Mouse (Mus musculus) heart, embryonic 14.5 days (tissue): ENCODE results near the gene Slc12a8. TPM values are rescaled to one million over a fixed set of nuclear protein-coding genes. Genes with fewer than 3 reads are reported as not detected.

Experiments used
- ATAC-seq: fragments of 200-750 bp; cut with Nextera tagmentation; 2 replicates; pipeline ENCODE4 v1.8.0; 2017; ENCODE audit warnings: low read depth, moderate TSS enrichment; ENCODE audit not compliant: insufficient number of reproducible peaks, insufficient read depth, low FRiP score
- H3K27ac ChIP-seq, 2 experiments: fragments of 200-500 bp in 1 of 2; fragments of 300-500 bp in 1 of 2; sonication (generic) in 1 of 2; replicated peaks in 1 of 2; 2 replicates each; pipeline ENCODE4 v1.5.1; 2012 to 2014; ENCODE audit warnings: low read depth in 2 of 2, low read length in 2 of 2, control low read depth in 1 of 2, mild to moderate bottlenecking in 1 of 2, mixed read lengths in 1 of 2; ENCODE audit not compliant: control insufficient read depth in 1 of 2, insufficient read depth in 1 of 2
- H3K27me3 ChIP-seq: fragments of 300-500 bp; sonication (generic); 2 replicates; pipeline ENCODE4 v1.6.1; 2014; ENCODE audit warnings: mild to moderate bottlenecking, low read length, control low read depth; ENCODE audit not compliant: control insufficient read depth, insufficient read depth
- H3K36me3 ChIP-seq: fragments of 300-500 bp; sonication (generic); 2 replicates; pipeline ENCODE4 v1.6.1; 2014; ENCODE audit warnings: mild to moderate bottlenecking, control low read depth, low read length, mixed read lengths; ENCODE audit not compliant: control insufficient read depth, insufficient read depth
- H3K4me1 ChIP-seq, 2 experiments: fragments of 200-500 bp in 1 of 2; fragments of 300-500 bp in 1 of 2; sonication (generic) in 1 of 2; 2 replicates each; pipeline ENCODE4 v1.6.1; 2012 to 2014; ENCODE audit warnings: low read length in 2 of 2, control low read depth in 1 of 2, mixed read lengths in 1 of 2; ENCODE audit not compliant: control insufficient read depth in 2 of 2, insufficient read depth in 2 of 2
- H3K4me2 ChIP-seq: fragments of 300-500 bp; sonication (generic); 2 replicates; pipeline ENCODE4 v1.6.1; 2014; ENCODE audit warnings: mild to moderate bottlenecking, low read length
- H3K4me3 ChIP-seq, 2 experiments: fragments of 200-500 bp in 1 of 2; fragments of 300-500 bp in 1 of 2; sonication (generic) in 1 of 2; 2 replicates each; pipeline ENCODE4 v1.5.1; 2012 to 2014; ENCODE audit warnings: low read length in 2 of 2, mild to moderate bottlenecking in 2 of 2, control low read depth in 1 of 2, low read depth in 1 of 2, moderate library complexity in 1 of 2; ENCODE audit not compliant: control insufficient read depth in 1 of 2, insufficient read depth in 1 of 2
- H3K9ac ChIP-seq: fragments of 300-500 bp; sonication (generic); 2 replicates; pipeline ENCODE4 v1.6.1; 2014; ENCODE audit warnings: mild to moderate bottlenecking, low read length
- H3K9me3 ChIP-seq: fragments of 300-500 bp; sonication (generic); 2 replicates; pipeline ENCODE4 v1.6.1; 2016; ENCODE audit warnings: low read length, control low read depth; ENCODE audit not compliant: control insufficient read depth
- WGBS: fragments of 180-500 bp; shearing (Covaris S2); extraction: QIAGEN DNeasy Blood & Tissue Kit; methylation state at CpG from one replicate; pipeline ENCODE4 v1.1.7; 2014; 5-methylcytosine and 5-hydroxymethylcytosine counted together
- polyA plus RNA-seq: library from polyadenylated mRNA; unstranded; fragments of >200 nt; fragmentation: Nextera tagmentation; extraction: Ambion mirVana; gene quantifications from 2 replicates; pipeline ENCODE4 v1.2.1, GENCODE M21; 2014

The Slc12a8 gene
- polyA plus RNA-seq, 1 experiment from 2014 or later, result 1.9 TPM

GRCm38 (mm10) chr16:33578462-33578861, 61.3 kb downstream of the Slc12a8 start:
- Histone ChIP-seq H3K4me1 (peaks cover 60 to 78% of the 10 kb centered on the region in 2 experiments), H3K4me2 (no peak overlapping the region), H3K27ac (peak overlapping the region in 1 of 2 experiments; percentile 12; a peak in 1 of 4 replicates), H3K27me3 (no peaks in the 10 kb centered on the region), H3K4me3 (no peak overlapping the region), H3K36me3 (no peaks in the 10 kb centered on the region), H3K9me3 (no peaks in the 10 kb centered on the region), H3K9ac (no peak overlapping the region)
- 17% methylated on average over 3 of the region's 3 CpGs for WGBS
- no peak for ATAC-seq

- Histone ChIP-seq H3K9ac (no peak overlapping the region), H3K36me3 (no peaks in the 10 kb centered on the region), H3K4me1 (peaks cover 70 to 92% of the 10 kb centered on the region in 2 experiments), H3K27me3 (no peaks in the 10 kb centered on the region), H3K27ac (peak overlapping the region; percentile 87 to 94), H3K9me3 (no peaks in the 10 kb centered on the region), H3K4me3 (no peak overlapping the region), H3K4me2 (peak overlapping the region; percentile 21; the same call in 1 of the 2 replicates)
- no peak for ATAC-seq
- 49% methylated on average over 2 of the region's 2 CpGs for WGBS
Observed at GRCm38 (mm10) chr16:33580331-33580730, 63.2 kb downstream of the Slc12a8 start.

GRCm38 (mm10) chr16:33580736-33581241, 63.7 kb downstream of the Slc12a8 start:
- H3K4me1 ChIP-seq, result peaks cover 66 to 90% of the 10 kb centered on the region in 2 experiments
- peak overlapping the region; percentile 21 for H3K4me2 ChIP-seq
- ATAC-seq, result peak; percentile 79
- H3K9ac ChIP-seq, result no peak overlapping the region
- peak overlapping the region; percentile 87 to 94 for H3K27ac ChIP-seq
- no peaks in the 10 kb centered on the region for H3K9me3 ChIP-seq
- H3K4me3 ChIP-seq, result no peak overlapping the region
- H3K36me3 ChIP-seq, result no peaks in the 10 kb centered on the region
- H3K27me3 ChIP-seq, result no peaks in the 10 kb centered on the region

GRCm38 (mm10) chr16:33581661-33582099, 64.6 kb downstream of the Slc12a8 start:
- peaks cover 59 to 81% of the 10 kb centered on the region in 2 experiments for H3K4me1 ChIP-seq
- H3K9ac ChIP-seq, result peak overlapping the region; percentile 45; the same call in 1 of the 2 replicates
- WGBS, result 12% methylated on average over 4 of the region's 4 CpGs
- no peak overlapping the region; the same call in 1 of the 2 replicates for H3K4me2 ChIP-seq
- H3K27me3 ChIP-seq, result no peaks in the 10 kb centered on the region
- no peak overlapping the region for H3K4me3 ChIP-seq
- ATAC-seq, result 0 out of 2 replicates have a peak, but pooled peaks have one; percentile 4
- H3K36me3 ChIP-seq, result no peaks in the 10 kb centered on the region
- H3K9me3 ChIP-seq, result no peaks in the 10 kb centered on the region
- peak overlapping the region; percentile 87 to 94 for H3K27ac ChIP-seq

GRCm38 (mm10) chr16:33582495-33582894, 65.4 kb downstream of the Slc12a8 start:
- Histone ChIP-seq H3K27ac (peak overlapping the region in 1 of 2 experiments; percentile 94; a peak in 2 of 4 replicates), H3K36me3 (no peaks in the 10 kb centered on the region), H3K4me1 (peaks cover 54 to 73% of the 10 kb centered on the region in 2 experiments), H3K4me3 (no peak overlapping the region), H3K9me3 (no peaks in the 10 kb centered on the region), H3K4me2 (no peak overlapping the region), H3K9ac (peak overlapping the region; percentile 45; the same call in 1 of the 2 replicates), H3K27me3 (no peaks in the 10 kb centered on the region)
- ATAC-seq, result no peak
- WGBS, result 76% methylated on average over 8 of the region's 8 CpGs

GRCm38 (mm10) chr16:33583333-33583732, 66.2 kb downstream of the Slc12a8 start:
- no peak for ATAC-seq
- H3K27ac ChIP-seq, result peak overlapping the region; percentile 80 to 92
- peaks cover 48 to 65% of the 10 kb centered on the region in 2 experiments for H3K4me1 ChIP-seq
- no peak overlapping the region for H3K4me3 ChIP-seq
- no peaks in the 10 kb centered on the region for H3K9me3 ChIP-seq
- 38% methylated on average over 3 of the region's 3 CpGs for WGBS
- peak overlapping the region; percentile 61; the same call in 1 of the 2 replicates for H3K9ac ChIP-seq
- H3K36me3 ChIP-seq, result no peaks in the 10 kb centered on the region
- no peaks in the 10 kb centered on the region for H3K27me3 ChIP-seq
- peak overlapping the region; percentile 65 for H3K4me2 ChIP-seq

- Histone ChIP-seq H3K36me3 (no peaks in the 10 kb centered on the region), H3K9ac (peak overlapping the region; percentile 61), H3K9me3 (no peaks in the 10 kb centered on the region), H3K4me2 (peak overlapping the region; percentile 65), H3K4me3 (peak overlapping the region; percentile 20 to 27), H3K4me1 (peaks cover 45 to 58% of the 10 kb centered on the region in 2 experiments), H3K27ac (peak overlapping the region; percentile 80 to 92), H3K27me3 (no peaks in the 10 kb centered on the region)
- peak; percentile 20; the same call in 1 of the 2 replicates for ATAC-seq
- 8% methylated on average over 19 of the region's 19 CpGs for WGBS
Observed at GRCm38 (mm10) chr16:33583881-33584454, 66.8 kb downstream of the Slc12a8 start.
